9 mouse cellular contexts compared by ENCODE assay signal in genomic region chr5:105414341-105415120, GRCm38 (mm10). TPM values are rescaled to one million over a fixed set of nuclear protein-coding genes. Genes with fewer than 3 reads are reported as not detected.
DNase-seq lines count a peak whose midpoint lies in the region; ATAC-seq and TF ChIP-seq lines count a peak whose summit lies in the region.
"Had no signal": no experiment of that assay in that cellular context is flagged by ENCODE, and none has a peak within 500 bp of the region (broad histone marks: within the 10 kb centered on the region; RNA-seq: fewer than 3 reads in every experiment).

No protein-coding gene starts in this region.

- WGBS in heart, embryonic 12.5 days = 75% methylated on average over 12 of the region's 12 CpGs
- WGBS in forebrain, postnatal 0 days = 78% methylated on average over 12 of the region's 12 CpGs
- 89% methylated on average over 12 of the region's 12 CpGs for WGBS in macrophage (ENCODE audit: missing documents)

- no peaks in the 10 kb centered on the region for H3K27me3 ChIP-seq in heart, embryonic 12.5 days (replicated peaks)
- H3K27me3 ChIP-seq in G1E (ENCODE audit: insufficient read depth, low read length) = no peaks in the 10 kb centered on the region
- H3K27me3 ChIP-seq in forebrain, postnatal 0 days (ENCODE audit: insufficient read depth, low read length) = no peaks in the 10 kb centered on the region
- H3K27me3 ChIP-seq: Patski had no signal

- TF ChIP-seq CTCF in G1E (IDR thresholded peaks at IDR 0.05; ENCODE audit: low read depth, low read length) = no peak
- TF ChIP-seq CTCF in forebrain, postnatal 0 days (IDR thresholded peaks at IDR 0.05; ENCODE audit: low read depth) = 0 out of 2 replicates have a peak, but pooled peaks have one; percentile 10

- DNase-seq in heart, postnatal 25 days (ENCODE audit: low spot score) = no peak
- DNase-seq in G1E (ENCODE audit: low spot score) = no peak
- DNase-seq in forebrain, postnatal 0 days = no peak
- DNase-seq in layer of hippocampus, adult 11-12 months (ENCODE audit: low spot score) = no peak
- DNase-seq in left cerebral cortex, adult 18-20 months (ENCODE audit: low spot score in 2 of 2) = no peak
- no peak for DNase-seq in retina, postnatal 1 day

- H3K36me3 ChIP-seq in heart, embryonic 12.5 days = no peaks in the 10 kb centered on the region
- peaks cover 42% of the 10 kb centered on the region for H3K36me3 ChIP-seq in G1E (replicated peaks)
- H3K36me3 ChIP-seq in forebrain, postnatal 0 days (ENCODE audit: insufficient read depth) = peaks cover 5% of the 10 kb centered on the region; the same call in 1 of the 2 replicates
- no peaks in the 10 kb centered on the region for H3K36me3 ChIP-seq in macrophage (ENCODE audit: inconsistent target)

- no peaks in the 10 kb centered on the region for H3K79me2 ChIP-seq in macrophage (ENCODE audit: inconsistent target)

- H3K27ac ChIP-seq in heart, embryonic 12.5 days (ENCODE audit: poor library complexity, severe bottlenecking) = no peak overlapping the region; the same call in 1 of the 2 replicates
- H3K27ac ChIP-seq in forebrain, postnatal 0 days (ENCODE audit: low read depth, low read length) = peak overlapping the region; percentile 94
- H3K27ac ChIP-seq in macrophage = peak overlapping the region; percentile 55

- no peak for ATAC-seq in heart, embryonic 12.5 days (ENCODE audit: insufficient number of reproducible peaks, low FRiP score)
- no peak for ATAC-seq in G1E (ENCODE audit: extremely low read depth, insufficient number of reproducible peaks, low FRiP score, poor library complexity, severe bottlenecking)
- peak; percentile 3; the same call in 1 of the 2 replicates for ATAC-seq in forebrain, postnatal 0 days

- peak overlapping the region; percentile 73 for H3K4me3 ChIP-seq in heart, embryonic 12.5 days
- H3K4me3 ChIP-seq in G1E (ENCODE audit: low read depth, low read length) = peak overlapping the region; percentile 95
- H3K4me3 ChIP-seq in forebrain, postnatal 0 days (ENCODE audit: low read depth, low read length) = peak overlapping the region; percentile 98
- peak overlapping the region; percentile 34 for H3K4me3 ChIP-seq in macrophage (ENCODE audit: inconsistent target)

- intact Hi-C loops in heart, postnatal 25 days (cut with DNase I) = no loop called here

- no peaks in the 10 kb centered on the region for H3K9me3 ChIP-seq in heart, embryonic 12.5 days (replicated peaks)
- peaks cover 3% of the 10 kb centered on the region; the same call in 1 of the 2 replicates for H3K9me3 ChIP-seq in G1E (replicated peaks)
- 0 out of 2 replicates have a peak, but pooled peaks cover 9% of the 10 kb centered on the region for H3K9me3 ChIP-seq in forebrain, postnatal 0 days (ENCODE audit: low read length)

- H3K9ac ChIP-seq in heart, embryonic 12.5 days = peak overlapping the region; percentile 88; the same call in 1 of the 2 replicates
- H3K9ac ChIP-seq in forebrain, postnatal 0 days = peak overlapping the region; percentile 97

- 0 out of 2 replicates have a peak, but pooled peaks cover 13% of the 10 kb centered on the region for H3K4me1 ChIP-seq in heart, embryonic 12.5 days (replicated peaks)
- H3K4me1 ChIP-seq in G1E (ENCODE audit: insufficient read depth, low read depth, low read length) = peaks cover 74% of the 10 kb centered on the region
- no peaks in the 10 kb centered on the region for H3K4me1 ChIP-seq in forebrain, postnatal 0 days (ENCODE audit: insufficient read depth)

- H3K4me2 ChIP-seq in heart, embryonic 12.5 days = peak overlapping the region; percentile 97
- peak overlapping the region; percentile 95 for H3K4me2 ChIP-seq in forebrain, postnatal 0 days (ENCODE audit: low read depth)

RNA-seq across cellular contexts. Expression of gene Lrrc8b, which starts 1.0 kb away (rescaled TPM):
- 6.1 and 6.5 TPM in 2 replicates for polyA plus RNA-seq in heart, embryonic 12.5 days (2016; fragmentation: Nextera tagmentation; extraction: Ambion mirVana)
- 1 to 10 TPM; 4.2 to 5.3 TPM for total RNA-seq in heart, postnatal 25 days (2021)
- total RNA-seq in G1E (2014; fragmentation: Nextera tagmentation) = 55.3 and 57.0 TPM in 2 replicates
- 17.0 and 18.0 TPM in 2 replicates for total RNA-seq in G1E (2017)
- polyA plus RNA-seq in G1E (2012) = 3.9 and 6.4 TPM in 2 replicates
- total RNA-seq in forebrain, postnatal 0 days (2014; rRNA removed) = 57.3 and 64.0 TPM in 2 replicates
- 16.5 and 20.8 TPM in 2 replicates for polyA plus RNA-seq in forebrain, postnatal 0 days (2015; fragmentation: Nextera tagmentation; extraction: Ambion mirVana)
- total RNA-seq in macrophage (2018; cell fraction: chromatin; rRNA removed) = 10 to 100 TPM in 8 of 26 experiments, 1 to 10 TPM in 18; 2.7 to 36.3 (median 5.5) TPM
- total RNA-seq in macrophage (2018; cell fraction: cytosol; rRNA removed) = 10 to 100 TPM in 12 of 26 experiments, 1 to 10 TPM in 14; 4.8 to 22.2 (median 9.8) TPM
- total RNA-seq in macrophage (2018; cell fraction: nucleus; rRNA removed) = 10 to 100 TPM in 17 of 26 experiments, 1 to 10 TPM in 9; 5.0 to 31.2 (median 10.5) TPM
- 4.6 to 9.9 TPM (median 4.8 TPM) in 3 replicates for polyA plus RNA-seq in macrophage (2018)
- 10 to 100 TPM; 81.7 to 86.0 TPM for total RNA-seq in left cerebral cortex, adult 18-20 months (2021)

Comparison
In these comparisons a context has a peak if more than half of its experiments do, and no peak if none do; other contexts are left out.
1. H3K4me3 ChIP-seq: peak in every context shown above with its lines; median percentile 98 in forebrain, postnatal 0 days; 95 in G1E; 73 in heart, embryonic 12.5 days; 34 in macrophage.